In genomic region chr4:148286226-148287031, GRCm38 (mm10) we compare ENCODE assay signal across 9 mouse cellular contexts. TPM values are rescaled to one million over a fixed set of nuclear protein-coding genes. Genes with fewer than 3 reads are reported as not detected.
A peak's percentile ranks its signal among the peaks of the same experiment; 100 is the strongest.
DNase-seq lines count a peak whose midpoint lies in the region; ATAC-seq lines count a peak whose summit lies in the region.
"Had no signal": no experiment of that assay in that cellular context is flagged by ENCODE, and none has a peak within 500 bp of the region (broad histone marks: within the 10 kb centered on the region; RNA-seq: fewer than 3 reads in every experiment).

No protein-coding gene starts in this region.

- peak overlapping the region; percentile 79 for H3K4me3 ChIP-seq in forebrain, embryonic 15.5 days
- peak overlapping the region; percentile 70 for H3K4me3 ChIP-seq in neural tube, embryonic 13.5 days

- peak overlapping the region; percentile 87 for H3K27ac ChIP-seq in forebrain, embryonic 15.5 days (replicated peaks)
- H3K27ac ChIP-seq in neural tube, embryonic 13.5 days (replicated peaks), result peak overlapping the region; percentile 81
- H3K27ac ChIP-seq: liver, embryonic 14.5 days had no signal

- H3K9ac ChIP-seq in forebrain, embryonic 15.5 days (replicated peaks), result peak overlapping the region; percentile 83
- H3K9ac ChIP-seq in neural tube, embryonic 13.5 days, result peak overlapping the region; percentile 92
- H3K9ac ChIP-seq: liver, embryonic 14.5 days had no signal

- peaks cover 63% of the 10 kb centered on the region for H3K4me1 ChIP-seq in forebrain, embryonic 15.5 days
- H3K4me1 ChIP-seq in neural tube, embryonic 13.5 days (replicated peaks), result peaks cover 81% of the 10 kb centered on the region

- no peaks in the 10 kb centered on the region for H3K9me3 ChIP-seq in forebrain, embryonic 15.5 days
- no peaks in the 10 kb centered on the region for H3K9me3 ChIP-seq in neural tube, embryonic 13.5 days

- H3K36me3 ChIP-seq in forebrain, embryonic 15.5 days, result no peaks in the 10 kb centered on the region
- peaks cover 3% of the 10 kb centered on the region; the same call in 1 of the 2 replicates for H3K36me3 ChIP-seq in neural tube, embryonic 13.5 days

- DNase-seq in cerebellum, adult 8-10 months, result peak; percentile 19
- no peak for DNase-seq in cerebellum, adult 9-11 months
- DNase-seq in thymus, postnatal 0 days (ENCODE audit: low spot score), result peak; percentile 12
- DNase-seq in thymus, postnatal 25 days, result no peak
- DNase-seq in left cerebral cortex, postnatal 4 days, result peak; percentile 51
- no peak for DNase-seq in urinary bladder, postnatal 10 days (ENCODE audit: low spot score)

- WGBS in forebrain, embryonic 15.5 days, result 13% methylated on average over 22 of the region's 22 CpGs
- 11% methylated on average over 22 of the region's 22 CpGs for WGBS in neural tube, embryonic 13.5 days

- H3K27me3 ChIP-seq in forebrain, embryonic 15.5 days, result no peaks in the 10 kb centered on the region
- 0 out of 2 replicates have a peak, but pooled peaks cover 4% of the 10 kb centered on the region for H3K27me3 ChIP-seq in neural tube, embryonic 13.5 days

- intact Hi-C loops in left cerebral cortex, postnatal 4 days (cut with DNase I), result loop anchor here (2.0 to 5.0 kb wide), 2 partner anchors 112 to 151 kb away; no protein-coding TSS in a partner anchor

- ATAC-seq in forebrain, embryonic 15.5 days (replicated peaks), result no peak
- no peak for ATAC-seq in neural tube, embryonic 13.5 days (ENCODE audit: low read depth)

- peak overlapping the region; percentile 71 for H3K4me2 ChIP-seq in forebrain, embryonic 15.5 days (replicated peaks)
- H3K4me2 ChIP-seq in neural tube, embryonic 13.5 days, result peak overlapping the region; percentile 85

RNA-seq across cellular contexts. Expression of gene Disp3, which starts 1.3 kb away (rescaled TPM):
- not detected in 2 replicates for polyA plus RNA-seq in thymus, postnatal 0 days (2015; fragmentation: Nextera tagmentation; extraction: Ambion mirVana)
- polyA plus RNA-seq in forebrain, embryonic 15.5 days (2015; fragmentation: Nextera tagmentation; extraction: Ambion mirVana), result 11.5 and 14.4 TPM in 2 replicates
- 10 to 100 TPM; 12.9 to 18.3 TPM for total RNA-seq in left cerebral cortex, postnatal 4 days (2021)
- 16.1 and 19.1 TPM in 2 replicates for polyA plus RNA-seq in neural tube, embryonic 13.5 days (2015; fragmentation: Nextera tagmentation; extraction: Ambion mirVana)
- polyA plus RNA-seq: liver, embryonic 14.5 days had no signal

Comparison
In these comparisons a context has a peak if more than half of its experiments do, and no peak if none do; other contexts are left out.
1. DNase-seq: peak in cerebellum, adult 8-10 months (single experiment), thymus, postnatal 0 days (single experiment) and left cerebral cortex, postnatal 4 days (single experiment); none in cerebellum, adult 9-11 months (single experiment), thymus, postnatal 25 days (single experiment) and urinary bladder, postnatal 10 days (single experiment).
2. RNA of gene Disp3, which starts 1.3 kb away (polyA plus RNA-seq): 16.1 to 19.1 TPM in neural tube, embryonic 13.5 days and 11.5 to 14.4 TPM in forebrain, embryonic 15.5 days; not detected in thymus, postnatal 0 days; every median in the first group is over 10 times any median in the second.